Mouse (Mus musculus) spleen, adult 2 months (tissue): ENCODE measurements around the gene Psmb5.

Experiments used
- CTCF ChIP-seq: fragments of 200-500 bp; IDR thresholded peaks from 2 replicates; pipeline ENCODE4 v1.5.1; 2011; ENCODE audit warnings: mild to moderate bottlenecking, inconsistent platforms; ENCODE audit not compliant: insufficient read depth, insufficient read length, insufficient replicate concordance; ENCODE audit errors: extremely low read depth
- POLR2A ChIP-seq: fragments of 200-500 bp; IDR thresholded peaks from 2 replicates; pipeline ENCODE4 v1.6.1; 2011; ENCODE audit warnings: low read depth, low read length, inconsistent platforms

DNA sequence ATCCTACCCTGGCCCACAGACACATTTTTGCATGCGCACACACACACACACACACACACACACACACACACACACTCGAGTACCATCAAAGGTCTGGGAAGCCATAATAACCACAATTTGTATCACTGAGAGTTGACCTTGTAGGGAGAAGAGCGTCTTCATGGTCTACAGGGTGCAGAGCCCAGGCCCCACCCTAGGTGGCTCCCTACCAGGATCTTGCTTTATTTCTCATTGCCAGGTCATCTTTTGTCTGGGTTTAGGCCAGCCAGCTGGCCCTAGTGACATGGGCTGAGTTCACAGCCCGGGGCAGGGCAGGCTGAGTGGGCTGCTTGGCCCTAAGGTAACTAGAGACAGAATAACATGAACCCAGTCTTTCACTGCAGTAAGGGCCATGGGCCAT is 16.4 kb upstream of the Psmb5 start:
- TF ChIP-seq CTCF: peak; percentile 10; the same call in 1 of the 2 replicates
- TF ChIP-seq POLR2A: no peak
